Mouse (Mus musculus) c-Kit-positive CD71-positive TER-119-negative erythroid progenitor cells, embryonic 14.5 days (primary cell): ENCODE results near the gene Rbm24.

ENCODE experiments used
- DNase-seq: peaks from one replicate; pipeline ENCODE4 v3.0.0-alpha.2; 2013; ENCODE audit warnings: low read depth

Rbm24 gene

GRCm38 (mm10) chr13:46438960-46439359 lies 20.7 kb downstream of the Rbm24 start:
- no peak for DNase-seq

GRCm38 (mm10) chr13:46444021-46444420 lies 25.8 kb downstream of the Rbm24 start:
- DNase-seq = no peak

- no peak for DNase-seq
Measured at GRCm38 (mm10) chr13:46446062-46446461, 27.8 kb downstream of the Rbm24 start.

- DNase-seq = no peak
Measured at GRCm38 (mm10) chr13:46448276-46448675, 30.0 kb downstream of the Rbm24 start.

GRCm38 (mm10) chr13:46449955-46450354 lies 31.7 kb downstream of the Rbm24 start:
- DNase-seq = no peak

GRCm38 (mm10) chr13:46450623-46451022 lies 32.4 kb downstream of the Rbm24 start:
- no peak for DNase-seq

GRCm38 (mm10) chr13:46451548-46451947 lies 33.3 kb downstream of the Rbm24 start:
- no peak for DNase-seq

- no peak for DNase-seq
Measured at GRCm38 (mm10) chr13:46459546-46459945, 41.3 kb downstream of the Rbm24 start.

- no peak for DNase-seq
Measured at GRCm38 (mm10) chr13:46462280-46462679, 44.0 kb downstream of the Rbm24 start.

- no peak for DNase-seq
Measured at GRCm38 (mm10) chr13:46463764-46464163, 45.5 kb downstream of the Rbm24 start.

GRCm38 (mm10) chr13:46468251-46468650 lies 50.0 kb downstream of the Rbm24 start:
- DNase-seq = no peak

GRCm38 (mm10) chr13:46469536-46469935 lies 51.3 kb downstream of the Rbm24 start:
- DNase-seq = no peak
